Mouse (Mus musculus) c-Kit-positive CD71-positive TER-119-negative erythroid progenitor cells, embryonic 14.5 days (primary cell): Measurements from ENCODE around the gene Ythdf1.

Experiments used
- DNase-seq: peaks from one replicate; pipeline ENCODE4 v3.0.0-alpha.2; 2013; ENCODE audit warnings: low read depth

Gene Ythdf1

GRCm38 (mm10) chr2:180920810-180921400 lies at the start of gene Ythdf1:
TSS of gene Ythdf1 (minus strand) at chr2:180920949.
- peak; percentile 93 for DNase-seq

GRCm38 (mm10) chr2:180967010-180967763 lies 46.4 kb upstream of the Ythdf1 start, which contains the start of gene Arfgap1:
TSS of gene Arfgap1 (plus strand) at chr2:180967225.
- peak; percentile 75 for DNase-seq

DNA sequence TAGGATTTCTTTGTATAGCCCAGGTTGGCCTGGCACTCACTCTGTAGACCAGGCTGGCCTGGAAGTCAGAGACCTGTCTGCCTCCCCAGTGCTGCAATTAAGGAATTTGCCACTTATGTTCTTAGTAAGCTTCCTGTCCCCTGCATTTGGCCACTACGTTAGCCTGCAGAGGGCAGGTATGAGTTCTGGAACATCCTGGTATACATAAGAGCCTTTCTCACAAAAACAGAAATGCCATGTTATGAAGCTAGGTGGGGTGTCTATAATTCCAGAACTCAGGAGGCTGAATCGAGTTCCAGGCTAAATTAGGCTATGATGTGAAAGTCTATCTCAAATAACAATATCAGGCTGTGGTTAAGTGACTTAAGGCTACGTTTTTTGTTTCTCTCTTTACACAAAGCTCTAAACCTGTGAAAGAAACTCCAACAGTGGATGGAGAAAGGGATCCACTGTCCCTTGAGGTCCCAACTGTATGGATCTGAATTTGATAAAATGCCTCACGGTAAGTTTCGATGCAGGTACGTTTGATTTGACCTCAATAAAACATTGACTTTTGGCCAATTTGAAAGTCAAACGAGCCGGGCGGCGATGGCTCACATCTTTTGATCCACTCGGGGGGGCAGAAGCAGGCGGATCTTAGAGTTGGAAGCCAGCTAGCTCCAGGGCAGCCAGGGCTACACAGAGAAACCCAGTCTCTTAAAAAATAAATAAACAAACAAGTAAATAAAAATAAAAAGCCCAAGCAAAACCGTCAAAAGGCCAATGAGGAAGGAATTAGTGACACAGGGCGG lies 45.5 kb upstream of the Ythdf1 start:
- peak; percentile 40 for DNase-seq

- peak; percentile 71 for DNase-seq
These were observed 43.2 kb upstream of the Ythdf1 start for GRCm38 (mm10) chr2:180963956-180964355.

DNA sequence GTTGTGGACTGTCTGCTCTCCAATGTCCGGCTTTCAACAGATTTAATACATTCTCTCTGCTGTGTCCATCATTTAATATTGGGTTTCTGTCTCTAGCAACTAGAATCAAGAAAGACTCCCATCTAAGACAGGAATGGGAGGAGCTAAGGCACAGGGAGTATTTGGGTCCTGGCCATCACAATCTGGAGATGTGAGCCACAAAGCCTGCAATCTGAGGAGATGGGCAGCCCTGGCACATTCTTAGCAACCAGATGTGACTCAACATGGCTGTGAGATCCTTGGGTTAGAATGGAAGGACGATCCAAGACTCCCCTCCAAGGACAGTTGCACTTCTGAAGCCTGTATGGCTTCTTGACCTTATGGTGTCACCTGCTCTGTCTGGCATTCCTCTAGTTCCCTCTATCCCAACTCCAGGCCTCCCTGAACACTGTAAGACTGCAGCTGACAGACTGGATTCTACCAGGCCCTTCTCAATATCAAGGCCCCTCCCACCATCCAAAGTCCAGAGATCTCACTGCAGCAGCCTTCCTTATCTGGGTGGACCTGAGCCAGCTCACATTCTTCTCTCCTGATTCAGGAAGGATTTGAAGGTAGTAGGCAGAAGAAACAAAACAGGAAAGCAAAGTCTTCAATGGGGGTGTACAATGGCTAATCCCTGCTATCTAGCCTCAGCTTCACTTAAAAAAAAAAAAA lies 42.0 kb upstream of the Ythdf1 start:
- no peak for DNase-seq

- no peak for DNase-seq
These were observed 39.4 kb upstream of the Ythdf1 start for GRCm38 (mm10) chr2:180960187-180960586.

DNA sequence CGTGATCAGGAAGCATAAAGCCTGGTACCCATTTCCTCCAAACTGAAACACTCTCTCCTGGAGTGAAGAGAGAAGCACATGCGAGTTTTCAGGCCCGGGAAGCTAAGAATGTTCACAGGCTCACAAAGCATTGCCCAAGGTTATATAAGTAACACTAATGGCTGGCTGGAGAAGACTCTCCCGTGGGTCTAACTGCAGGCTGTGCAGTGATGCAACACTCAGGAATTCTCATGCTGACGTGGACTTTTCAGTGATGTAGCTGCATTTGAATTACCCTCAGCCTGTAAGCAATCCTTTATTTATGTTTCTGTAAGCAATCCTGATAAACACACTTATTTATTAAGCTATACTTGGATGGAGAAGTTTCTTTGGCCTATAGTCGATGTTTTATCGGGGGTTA lies 38.9 kb upstream of the Ythdf1 start:
- no peak for DNase-seq

DNA sequence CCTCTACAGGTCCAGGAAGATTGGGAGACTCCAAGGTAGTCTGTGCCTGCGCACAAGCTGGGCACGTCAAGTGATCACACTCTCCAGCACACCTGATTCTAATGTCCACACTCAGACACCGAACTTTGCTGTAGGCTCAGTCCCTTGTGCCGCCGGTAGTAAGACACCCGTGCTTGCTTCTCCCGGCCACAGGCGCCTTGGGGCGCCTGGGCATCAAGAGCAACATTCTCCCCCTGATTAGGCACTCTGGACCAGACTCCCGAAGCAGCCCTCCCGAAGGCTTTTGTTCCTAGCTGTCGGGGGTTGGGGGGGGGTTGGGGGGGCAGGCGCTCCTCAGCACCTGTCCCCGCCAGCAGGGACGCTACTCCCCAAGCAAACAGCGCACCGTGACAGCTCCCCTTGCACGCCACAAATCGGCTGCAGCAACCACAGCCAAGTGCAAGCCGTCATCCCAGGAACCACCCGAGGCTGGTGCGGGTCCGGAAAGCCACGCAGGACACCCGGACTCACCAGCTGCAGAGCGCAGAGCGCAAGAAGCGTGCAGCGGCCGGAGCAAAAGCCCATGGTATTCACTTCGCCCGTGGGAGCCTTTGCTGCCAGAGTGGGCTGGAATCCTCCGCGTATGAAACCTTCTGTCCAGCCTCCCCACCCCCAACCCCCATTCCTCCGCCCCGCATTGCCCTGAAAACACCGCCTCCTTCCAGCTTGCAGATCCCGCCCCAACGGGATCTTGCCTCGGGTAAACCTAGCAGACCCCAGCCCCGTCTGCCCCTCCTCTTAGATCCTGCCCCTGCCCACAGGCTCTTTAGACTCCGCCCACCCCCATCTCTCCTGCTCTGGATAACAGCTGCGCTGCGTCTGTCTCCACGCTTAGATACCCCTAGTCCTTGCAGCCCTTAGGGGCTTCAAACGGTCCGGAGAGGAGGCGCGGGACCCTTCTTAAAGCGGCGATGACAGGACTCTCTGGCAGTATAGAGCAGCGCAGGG lies 33.6 kb upstream of the Ythdf1 start, which contains the start of gene Nkain4:
Gene Nkain4 (minus strand): TSS at position 639 of the 987 bp plus-strand sequence.
- no peak for DNase-seq

GRCm38 (mm10) chr2:180953638-180954037 lies 32.9 kb upstream of the Ythdf1 start:
- no peak for DNase-seq

DNA sequence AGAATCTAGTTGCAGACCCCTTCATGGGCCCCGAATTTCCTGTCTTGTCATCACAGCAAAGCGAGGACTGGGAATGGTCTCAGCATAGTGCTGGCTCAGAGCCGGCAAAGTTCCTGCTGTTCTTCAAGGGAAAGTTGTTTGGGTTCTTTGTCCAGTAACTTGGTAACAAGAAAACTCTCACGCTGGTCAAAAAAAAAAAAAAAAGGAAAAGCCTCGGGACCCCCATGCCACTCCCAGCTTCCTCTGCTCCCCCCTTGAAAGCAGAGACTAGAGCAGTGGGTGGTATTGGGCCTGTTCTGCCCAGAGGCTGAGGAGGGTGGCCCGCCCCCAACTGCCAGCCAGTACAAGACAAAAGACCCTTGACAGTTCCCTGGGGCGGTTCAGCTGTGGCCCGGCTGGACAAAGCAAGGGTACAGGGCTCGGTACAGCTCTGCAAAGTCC lies 32.0 kb upstream of the Ythdf1 start:
- no peak for DNase-seq

DNA sequence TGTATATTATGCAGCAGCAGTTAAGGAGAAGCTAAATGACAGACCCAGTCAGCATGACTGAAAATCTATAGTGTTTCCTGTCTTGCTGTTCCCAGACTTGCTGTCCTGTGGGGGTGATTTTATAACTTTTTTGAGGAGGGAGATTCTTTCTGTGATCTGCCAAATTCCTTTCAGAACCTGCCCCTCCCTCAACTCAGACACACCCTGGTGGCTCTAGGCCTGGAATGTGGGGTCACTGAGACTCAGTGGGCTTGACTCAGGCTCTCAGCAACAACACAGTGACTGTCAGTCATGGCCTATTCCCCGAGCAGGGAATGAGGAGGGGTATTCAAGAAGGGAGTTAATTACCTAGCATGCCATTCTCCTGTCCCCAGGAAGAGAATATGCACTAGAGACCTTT lies 29.2 kb upstream of the Ythdf1 start:
- DNase-seq, result no peak

DNA sequence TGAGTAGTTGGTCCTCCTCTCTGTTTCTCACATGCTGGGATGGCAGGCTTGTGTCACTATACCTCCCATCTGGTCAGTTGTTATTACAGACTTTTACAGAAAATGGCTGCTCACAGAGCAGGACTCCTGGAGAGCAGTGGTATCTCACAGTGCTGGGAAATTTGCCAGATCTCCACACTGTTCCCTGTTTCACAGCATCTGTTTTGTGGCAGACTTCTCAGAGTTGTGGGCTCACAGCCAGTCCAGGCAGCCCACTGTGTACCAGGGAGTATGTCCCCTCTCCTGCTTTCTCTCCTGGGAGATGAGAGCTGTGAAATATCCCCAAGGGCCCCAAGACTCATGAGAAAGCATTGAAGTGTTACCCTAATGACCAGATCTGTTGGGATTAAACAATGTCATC lies 21.1 kb upstream of the Ythdf1 start:
- DNase-seq, result no peak

- DNase-seq, result no peak
These were observed 19.4 kb upstream of the Ythdf1 start for GRCm38 (mm10) chr2:180940187-180940586.

- DNase-seq, result no peak
These were observed 11.7 kb upstream of the Ythdf1 start for GRCm38 (mm10) chr2:180932418-180932817.

- DNase-seq, result no peak
These were observed 8.0 kb upstream of the Ythdf1 start, which contains the start of gene Birc7 for GRCm38 (mm10) chr2:180928723-180929122. TSS of gene Birc7 (plus strand) at chr2:180929023.

GRCm38 (mm10) chr2:180925176-180925575 lies 4.4 kb upstream of the Ythdf1 start:
- peak; percentile 55 for DNase-seq

DNA sequence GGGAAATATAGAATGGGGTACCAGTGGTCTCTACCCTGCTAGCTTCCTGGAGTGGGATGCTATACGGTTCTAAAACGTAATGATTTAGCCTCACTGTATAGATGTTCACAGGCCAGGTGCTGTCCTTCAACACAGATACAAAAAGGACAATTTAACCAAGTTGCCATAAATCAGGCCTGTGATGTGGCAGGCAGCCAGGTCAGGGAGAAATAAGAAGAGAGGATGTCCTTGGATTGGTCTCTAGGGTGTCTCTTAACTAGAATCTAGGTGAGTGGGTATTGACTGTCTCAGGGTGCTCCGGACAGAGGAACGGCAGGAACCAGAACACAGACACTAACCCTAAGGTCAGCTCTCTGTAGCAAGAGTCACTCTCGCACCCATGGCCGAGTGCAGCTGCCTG lies 2.0 kb upstream of the Ythdf1 start:
- DNase-seq, result no peak

- DNase-seq, result no peak
These were observed 588 bp downstream of the Ythdf1 start for GRCm38 (mm10) chr2:180919913-180920809.

GRCm38 (mm10) chr2:180915886-180916433 lies 4.8 kb downstream of the Ythdf1 start:
- no peak for DNase-seq
